In genomic region chr11:44705811-44706210, GRCm38 (mm10) we compare ENCODE assay signal across 15 mouse cellular contexts.
"Had no signal": no experiment of that assay in that cellular context is flagged by ENCODE, and none has a peak within 500 bp of the region (broad histone marks: within the 10 kb centered on the region; RNA-seq: fewer than 3 reads in every experiment).

No protein-coding gene starts in this region.

- H3K9ac ChIP-seq: limb, embryonic 12.5 days; limb, embryonic 15.5 days; liver, embryonic 14.5 days; liver, postnatal 0 days; lung, embryonic 14.5 days; midbrain, embryonic 13.5 days; stomach, embryonic 15.5 days had no signal

- H3K36me3 ChIP-seq: limb, embryonic 12.5 days; limb, embryonic 15.5 days; midbrain, embryonic 13.5 days; stomach, embryonic 15.5 days had no signal

- H3K27me3 ChIP-seq: limb, embryonic 12.5 days; limb, embryonic 15.5 days; midbrain, embryonic 13.5 days; stomach, embryonic 15.5 days had no signal

- H3K4me2 ChIP-seq: limb, embryonic 12.5 days; limb, embryonic 15.5 days; liver, embryonic 11.5 days; lung, embryonic 14.5 days; midbrain, embryonic 13.5 days; stomach, embryonic 15.5 days had no signal

- H3K4me1 ChIP-seq: stomach, embryonic 15.5 days had no signal

- H3K27ac ChIP-seq: limb, embryonic 12.5 days; limb, embryonic 15.5 days; liver, embryonic 14.5 days; macrophage; midbrain, embryonic 13.5 days; stomach, embryonic 15.5 days had no signal

- ATAC-seq: liver, postnatal 0 days; lung, postnatal 0 days; midbrain, embryonic 13.5 days had no signal

- DNase-seq: kidney, adult 9 months; kidney, postnatal 14 days; kidney, postnatal 4 days; left cerebral cortex, postnatal 4 days; liver, postnatal 0 days; lung, embryonic 14.5 days; thymus, postnatal 36 days had no signal

- H3K4me3 ChIP-seq: limb, embryonic 12.5 days; limb, embryonic 15.5 days; midbrain, embryonic 13.5 days; stomach, embryonic 15.5 days had no signal

- H3K9me3 ChIP-seq: limb, embryonic 12.5 days; limb, embryonic 15.5 days; midbrain, embryonic 13.5 days; stomach, embryonic 15.5 days had no signal
